Mouse (Mus musculus): ENCODE data around the gene Golga5. TPM values are rescaled to one million over a fixed set of nuclear protein-coding genes. Genes with fewer than 3 reads are reported as not detected.

The Golga5 gene
- polyA plus RNA-seq, 1 experiment from 2014 or later = 36.8 TPM

DNA sequence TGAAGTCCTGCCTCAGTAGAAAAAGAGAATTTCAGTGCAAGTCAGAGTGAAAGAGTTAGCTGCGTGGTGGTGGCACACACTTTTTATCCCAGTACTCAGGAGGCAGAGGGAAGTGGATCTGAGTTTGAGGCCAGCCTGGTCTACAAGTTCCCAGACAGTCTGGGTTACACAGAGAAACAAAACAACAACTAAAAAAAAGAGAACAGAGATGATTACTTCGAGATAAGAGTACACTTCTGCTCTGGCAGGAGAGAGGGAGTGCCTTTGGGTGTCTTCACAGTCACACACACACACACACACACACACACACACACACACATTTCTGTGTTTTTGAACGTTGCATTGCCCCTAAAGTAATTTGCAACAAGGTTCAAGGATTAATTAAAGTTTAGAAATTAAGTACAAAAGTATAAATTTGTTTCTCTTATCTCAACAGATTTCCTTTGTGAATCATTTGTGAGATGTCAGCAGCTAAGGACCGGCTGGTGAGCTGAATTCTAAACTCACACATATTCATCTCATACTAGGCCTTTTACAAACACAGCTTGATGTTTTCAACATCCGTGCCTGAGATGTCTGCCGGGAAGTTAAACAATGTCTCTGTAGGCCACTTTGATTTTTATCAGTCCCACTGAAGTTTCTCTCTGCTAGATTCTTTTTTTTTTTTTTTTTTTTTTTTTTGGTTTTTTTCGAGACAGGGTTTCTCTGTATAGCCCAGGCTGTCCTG is 12.3 kb upstream of the Golga5 start:
- no peaks in the 10 kb centered on the region for H3K36me3 ChIP-seq (ENCODE audit: control insufficient read depth, insufficient read depth, low read length)
- H3K9me3 ChIP-seq (ENCODE audit: control insufficient read depth, low read length) = no peaks in the 10 kb centered on the region
- no peaks in the 10 kb centered on the region for H3K4me1 ChIP-seq (ENCODE audit: control insufficient read depth, insufficient read depth, low read length)
- DNase-seq (ENCODE audit: low spot score) (no peak), ATAC-seq (ENCODE audit: low read depth) (no peak)
- no peak overlapping the region for H3K9ac ChIP-seq (ENCODE audit: low read depth, low read length)
- H3K4me3 ChIP-seq (ENCODE audit: low read depth, low read length) = no peak overlapping the region
- WGBS = 75% methylated on average over 7 of the region's 7 CpGs
- H3K4me2 ChIP-seq (ENCODE audit: low read depth, low read length) = no peak overlapping the region
- no peak overlapping the region for H3K27ac ChIP-seq (replicated peaks; ENCODE audit: low read depth, low read length)
- H3K27me3 ChIP-seq (replicated peaks; ENCODE audit: control insufficient read depth, insufficient read depth, low read length) = no peaks in the 10 kb centered on the region

DNA sequence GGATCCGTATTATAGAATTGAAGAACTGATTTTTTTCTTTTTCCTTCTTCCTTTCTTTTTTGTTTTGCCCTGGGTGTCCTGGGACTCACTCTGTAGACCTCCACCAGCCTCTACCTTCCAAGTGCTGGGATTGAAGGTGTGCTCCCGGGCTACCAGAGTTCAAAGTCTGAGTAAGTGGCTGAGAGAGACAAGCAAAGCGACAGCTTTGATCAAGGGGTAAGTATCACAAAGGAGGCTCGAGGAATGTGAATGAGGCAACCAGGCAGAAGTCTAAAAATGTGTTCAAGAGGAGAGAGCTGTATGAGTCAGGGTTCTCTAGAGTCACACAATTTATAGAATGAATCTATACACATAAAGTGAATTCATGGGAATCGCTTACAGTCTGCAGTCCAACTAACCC is 8.9 kb upstream of the Golga5 start:
- no peak overlapping the region for H3K9ac ChIP-seq (ENCODE audit: low read depth, low read length)
- DNase-seq (ENCODE audit: low spot score) (no peak), ATAC-seq (ENCODE audit: low read depth) (no peak)
- H3K4me2 ChIP-seq (ENCODE audit: low read depth, low read length) = no peak overlapping the region
- no peak overlapping the region for H3K27ac ChIP-seq (replicated peaks; ENCODE audit: low read depth, low read length)
- WGBS = 74% methylated on average over 5 of the region's 5 CpGs
- no peaks in the 10 kb centered on the region for H3K36me3 ChIP-seq (ENCODE audit: control insufficient read depth, insufficient read depth, low read length)
- H3K27me3 ChIP-seq (replicated peaks; ENCODE audit: control insufficient read depth, insufficient read depth, low read length) = no peaks in the 10 kb centered on the region
- no peaks in the 10 kb centered on the region for H3K4me1 ChIP-seq (ENCODE audit: control insufficient read depth, insufficient read depth, low read length)
- H3K4me3 ChIP-seq (ENCODE audit: low read depth, low read length) = no peak overlapping the region
- no peaks in the 10 kb centered on the region for H3K9me3 ChIP-seq (ENCODE audit: control insufficient read depth, low read length)

DNA sequence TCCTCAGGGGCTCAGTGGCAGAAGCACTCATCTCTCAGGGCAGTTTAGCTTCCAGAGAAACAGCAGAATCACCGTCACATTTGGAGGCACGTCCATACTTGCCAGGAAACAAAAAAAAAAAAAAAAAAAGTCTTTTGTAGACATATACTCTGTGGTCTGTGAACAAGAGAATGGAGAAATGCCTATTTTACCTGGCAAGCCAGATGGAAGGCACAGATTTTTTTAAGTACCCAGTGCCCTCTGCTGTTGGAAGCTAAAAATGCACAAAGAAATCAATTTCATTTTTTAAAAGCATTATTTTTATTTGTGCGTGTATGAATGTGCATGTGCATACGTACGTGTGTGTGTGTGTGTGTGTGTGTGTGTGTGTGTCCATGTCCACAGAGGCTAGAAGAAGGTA is 7.8 kb upstream of the Golga5 start:
- Histone ChIP-seq H3K36me3 (ENCODE audit: control insufficient read depth, insufficient read depth, low read length) (no peaks in the 10 kb centered on the region), H3K27ac (replicated peaks; ENCODE audit: low read depth, low read length) (no peak overlapping the region), H3K4me2 (ENCODE audit: low read depth, low read length) (no peak overlapping the region), H3K27me3 (replicated peaks; ENCODE audit: control insufficient read depth, insufficient read depth, low read length) (no peaks in the 10 kb centered on the region), H3K4me3 (ENCODE audit: low read depth, low read length) (no peak overlapping the region), H3K9me3 (ENCODE audit: control insufficient read depth, low read length) (no peaks in the 10 kb centered on the region), H3K4me1 (ENCODE audit: control insufficient read depth, insufficient read depth, low read length) (no peaks in the 10 kb centered on the region), H3K9ac (ENCODE audit: low read depth, low read length) (no peak overlapping the region)
- DNase-seq (ENCODE audit: low spot score) (peak; percentile 35), ATAC-seq (ENCODE audit: low read depth) (peak; percentile 63; the same call in 1 of the 2 replicates)
- 57% methylated on average over 5 of the region's 5 CpGs for WGBS

DNA sequence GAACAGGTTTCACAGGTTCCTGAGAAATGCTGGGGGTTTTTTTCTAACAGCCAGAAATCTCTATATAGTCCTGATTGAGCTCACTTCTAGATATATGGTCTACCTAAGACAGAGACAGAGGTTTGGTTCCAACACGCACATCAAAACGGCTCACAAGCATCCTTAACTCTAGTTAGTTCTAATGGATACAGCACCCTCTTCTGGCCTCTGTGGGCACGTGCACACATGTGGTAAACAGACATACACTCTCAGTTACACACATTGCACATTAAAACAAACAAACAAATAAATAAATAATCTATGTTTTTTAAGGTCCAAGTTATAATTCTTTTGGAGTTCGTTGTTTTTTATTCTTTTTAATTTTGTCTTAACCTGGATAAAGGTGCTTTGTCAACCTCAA is 4.3 kb upstream of the Golga5 start:
- H3K36me3 ChIP-seq (ENCODE audit: control insufficient read depth, insufficient read depth, low read length) = no peaks in the 10 kb centered on the region
- H3K4me1 ChIP-seq (ENCODE audit: control insufficient read depth, insufficient read depth, low read length) = no peaks in the 10 kb centered on the region
- H3K27me3 ChIP-seq (replicated peaks; ENCODE audit: control insufficient read depth, insufficient read depth, low read length) = no peaks in the 10 kb centered on the region
- DNase-seq (ENCODE audit: low spot score) (no peak), ATAC-seq (ENCODE audit: low read depth) (no peak)
- H3K9ac ChIP-seq (ENCODE audit: low read depth, low read length) = no peak overlapping the region
- H3K4me3 ChIP-seq (ENCODE audit: low read depth, low read length) = no peak overlapping the region
- H3K9me3 ChIP-seq (ENCODE audit: control insufficient read depth, low read length) = no peaks in the 10 kb centered on the region
- H3K4me2 ChIP-seq (ENCODE audit: low read depth, low read length) = no peak overlapping the region
- 54% methylated on average over 4 of the region's 4 CpGs for WGBS
- no peak overlapping the region for H3K27ac ChIP-seq (replicated peaks; ENCODE audit: low read depth, low read length)

DNA sequence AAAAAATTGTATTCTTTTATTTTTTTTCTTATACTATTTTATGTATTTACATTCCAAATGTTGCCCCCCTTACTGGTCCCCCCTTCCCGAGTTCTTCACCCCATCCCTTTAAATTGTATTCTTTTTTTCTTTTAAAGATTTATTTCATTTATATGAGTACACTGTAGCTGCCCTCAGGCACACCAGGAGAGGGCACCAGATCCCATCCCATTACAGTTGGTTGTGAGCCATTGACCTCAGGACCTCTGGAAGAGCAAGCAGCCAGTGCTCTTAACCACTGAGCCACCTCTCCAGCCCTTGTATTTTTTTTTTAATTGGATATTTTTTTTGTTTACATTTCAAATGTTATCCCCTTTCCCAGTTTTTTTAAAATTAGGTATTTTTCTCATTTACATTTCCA is 799 bp upstream of the Golga5 start:
- peaks cover 12% of the 10 kb centered on the region for H3K36me3 ChIP-seq (ENCODE audit: control insufficient read depth, insufficient read depth, low read length)
- WGBS = 86% methylated on average over 1 of the region's 1 CpGs
- H3K9me3 ChIP-seq (ENCODE audit: control insufficient read depth, low read length) = no peaks in the 10 kb centered on the region
- no peaks in the 10 kb centered on the region for H3K27me3 ChIP-seq (replicated peaks; ENCODE audit: control insufficient read depth, insufficient read depth, low read length)
- H3K4me2 ChIP-seq (ENCODE audit: low read depth, low read length) = no peak overlapping the region
- peaks cover 4% of the 10 kb centered on the region for H3K4me1 ChIP-seq (ENCODE audit: control insufficient read depth, insufficient read depth, low read length)
- no peak for DNase-seq (ENCODE audit: low spot score)
- H3K4me3 ChIP-seq (ENCODE audit: low read depth, low read length) = no peak overlapping the region
- no peak for ATAC-seq (ENCODE audit: low read depth)
- H3K27ac ChIP-seq (replicated peaks; ENCODE audit: low read depth, low read length) = no peak overlapping the region
- no peak overlapping the region for H3K9ac ChIP-seq (ENCODE audit: low read depth, low read length)

DNA sequence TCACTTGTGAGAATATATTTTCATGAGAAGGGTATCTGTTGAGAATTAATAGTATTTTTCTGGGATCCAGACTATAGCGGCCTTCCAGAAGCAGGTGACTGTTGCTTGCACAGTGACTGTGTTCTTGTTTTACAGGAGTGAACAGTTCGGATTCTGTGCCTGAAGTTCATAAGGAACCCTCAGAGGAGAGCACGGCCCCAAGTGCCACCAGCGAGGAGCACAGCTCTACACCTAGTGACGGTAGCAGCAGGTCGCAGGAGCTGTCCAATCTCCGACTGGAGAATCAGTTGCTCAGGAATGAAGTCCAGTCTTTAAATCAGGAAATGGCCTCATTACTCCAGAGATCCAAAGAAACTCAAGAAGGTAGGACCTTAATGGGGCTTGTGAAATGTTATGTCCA is 5.5 kb downstream of the Golga5 start:
- Histone ChIP-seq H3K27me3 (replicated peaks; ENCODE audit: control insufficient read depth, insufficient read depth, low read length) (no peaks in the 10 kb centered on the region), H3K9me3 (ENCODE audit: control insufficient read depth, low read length) (no peaks in the 10 kb centered on the region), H3K36me3 (ENCODE audit: control insufficient read depth, insufficient read depth, low read length) (peaks cover 61% of the 10 kb centered on the region), H3K4me1 (ENCODE audit: control insufficient read depth, insufficient read depth, low read length) (peaks cover 4% of the 10 kb centered on the region), H3K4me2 (ENCODE audit: low read depth, low read length) (no peak overlapping the region), H3K9ac (ENCODE audit: low read depth, low read length) (no peak overlapping the region), H3K4me3 (ENCODE audit: low read depth, low read length) (no peak overlapping the region), H3K27ac (replicated peaks; ENCODE audit: low read depth, low read length) (no peak overlapping the region)
- 89% methylated on average over 7 of the region's 7 CpGs for WGBS
- DNase-seq (ENCODE audit: low spot score) = no peak
- ATAC-seq (ENCODE audit: low read depth) = no peak

DNA sequence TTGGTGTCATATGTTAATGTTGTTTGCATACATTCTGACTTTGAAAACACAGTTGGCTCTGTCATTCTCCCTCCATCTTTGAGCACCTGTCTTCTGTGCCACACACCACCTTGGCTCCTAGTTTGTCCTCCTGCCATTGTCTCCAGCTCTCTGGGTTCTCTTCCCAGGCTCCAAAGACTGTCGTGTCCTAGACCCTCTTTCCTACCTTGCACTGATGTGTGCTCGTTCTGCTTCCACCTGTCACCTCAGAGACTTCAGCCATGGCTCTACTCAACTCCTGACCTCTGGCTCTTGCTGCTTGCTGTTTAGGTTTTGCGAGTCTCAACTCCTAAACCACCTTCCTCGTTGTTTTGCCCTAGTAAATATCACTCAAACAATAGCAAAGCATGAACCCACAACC is 11.5 kb downstream of the Golga5 start:
- Histone ChIP-seq H3K4me1 (ENCODE audit: control insufficient read depth, insufficient read depth, low read length) (no peaks in the 10 kb centered on the region), H3K4me3 (ENCODE audit: low read depth, low read length) (no peak overlapping the region), H3K27ac (replicated peaks; ENCODE audit: low read depth, low read length) (no peak overlapping the region), H3K36me3 (ENCODE audit: control insufficient read depth, insufficient read depth, low read length) (peaks cover 79% of the 10 kb centered on the region), H3K9me3 (ENCODE audit: control insufficient read depth, low read length) (no peaks in the 10 kb centered on the region), H3K4me2 (ENCODE audit: low read depth, low read length) (no peak overlapping the region), H3K9ac (ENCODE audit: low read depth, low read length) (no peak overlapping the region), H3K27me3 (replicated peaks; ENCODE audit: control insufficient read depth, insufficient read depth, low read length) (no peaks in the 10 kb centered on the region)
- DNase-seq (ENCODE audit: low spot score) (no peak), ATAC-seq (ENCODE audit: low read depth) (no peak)
- 89% methylated on average over 4 of the region's 4 CpGs for WGBS

DNA sequence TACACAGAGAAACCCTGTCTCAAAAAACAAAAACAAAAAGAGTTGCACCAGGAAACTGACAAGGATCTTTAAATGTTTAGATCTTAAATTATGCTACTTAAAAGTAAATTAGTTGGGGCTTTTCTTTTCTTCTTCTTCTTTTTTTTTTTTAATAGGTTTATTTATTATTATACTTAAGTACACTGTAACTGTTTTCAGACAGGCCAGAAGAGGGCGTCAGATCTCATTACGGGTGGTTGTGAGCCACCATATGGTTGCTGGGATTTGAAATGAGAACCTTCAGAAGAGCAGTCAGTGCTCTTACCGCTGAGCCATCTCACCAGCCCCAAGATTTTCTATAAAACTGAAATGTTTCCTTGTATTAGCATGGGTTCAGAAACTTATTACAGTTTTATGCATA is 16.0 kb downstream of the Golga5 start:
- H3K36me3 ChIP-seq (ENCODE audit: control insufficient read depth, insufficient read depth, low read length) = peaks cover 88% of the 10 kb centered on the region
- ATAC-seq (ENCODE audit: low read depth) (no peak), DNase-seq (ENCODE audit: low spot score) (no peak)
- no peaks in the 10 kb centered on the region for H3K9me3 ChIP-seq (ENCODE audit: control insufficient read depth, low read length)
- no peaks in the 10 kb centered on the region for H3K4me1 ChIP-seq (ENCODE audit: control insufficient read depth, insufficient read depth, low read length)
- H3K27ac ChIP-seq (replicated peaks; ENCODE audit: low read depth, low read length) = no peak overlapping the region
- no peak overlapping the region for H3K4me2 ChIP-seq (ENCODE audit: low read depth, low read length)
- H3K4me3 ChIP-seq (ENCODE audit: low read depth, low read length) = no peak overlapping the region
- no peaks in the 10 kb centered on the region for H3K27me3 ChIP-seq (replicated peaks; ENCODE audit: control insufficient read depth, insufficient read depth, low read length)
- 67% methylated on average over 3 of the region's 3 CpGs for WGBS
- no peak overlapping the region for H3K9ac ChIP-seq (ENCODE audit: low read depth, low read length)

DNA sequence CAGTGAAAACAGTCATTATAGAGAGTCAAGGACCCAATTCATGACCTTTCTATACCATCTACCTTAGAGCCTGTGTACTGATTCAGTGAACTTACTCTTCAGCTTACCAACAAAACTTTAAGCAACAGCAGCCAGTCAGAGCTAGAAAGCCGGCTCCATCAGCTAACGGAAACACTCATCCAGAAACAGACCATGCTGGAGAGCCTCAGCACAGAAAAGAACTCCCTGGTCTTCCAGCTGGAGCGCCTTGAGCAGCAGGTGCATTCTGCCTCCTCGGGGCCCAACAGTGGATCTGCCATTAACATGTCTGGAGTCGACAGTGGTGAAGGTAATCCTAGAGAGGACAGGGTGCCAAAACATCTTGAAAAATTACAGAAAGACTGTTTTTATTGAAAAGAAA is 23.0 kb downstream of the Golga5 start:
- no peak overlapping the region for H3K27ac ChIP-seq (replicated peaks; ENCODE audit: low read depth, low read length)
- H3K9me3 ChIP-seq (ENCODE audit: control insufficient read depth, low read length) = no peaks in the 10 kb centered on the region
- H3K4me3 ChIP-seq (ENCODE audit: low read depth, low read length) = no peak overlapping the region
- H3K4me2 ChIP-seq (ENCODE audit: low read depth, low read length) = no peak overlapping the region
- no peak for ATAC-seq (ENCODE audit: low read depth)
- peaks cover 92% of the 10 kb centered on the region for H3K36me3 ChIP-seq (ENCODE audit: control insufficient read depth, insufficient read depth, low read length)
- H3K9ac ChIP-seq (ENCODE audit: low read depth, low read length) = no peak overlapping the region
- no peak for DNase-seq (ENCODE audit: low spot score)
- H3K27me3 ChIP-seq (replicated peaks; ENCODE audit: control insufficient read depth, insufficient read depth, low read length) = no peaks in the 10 kb centered on the region
- 88% methylated on average over 5 of the region's 5 CpGs for WGBS
- no peaks in the 10 kb centered on the region for H3K4me1 ChIP-seq (ENCODE audit: control insufficient read depth, insufficient read depth, low read length)

Measured in embryonic facial prominence, embryonic 14.5 days (tissue).